Mouse (Mus musculus) myocyte (in vitro differentiated cells): ENCODE results near the gene Rps12-ps3.

Experiments used
- CEBPB ChIP-seq: IDR thresholded peaks from 2 replicates; pipeline ENCODE4 v1.6.1; 2011; ENCODE audit warnings: mild to moderate bottlenecking, moderate library complexity; ENCODE audit not compliant: poor library complexity, insufficient read depth, severe bottlenecking
- POLR2A ChIP-seq: IDR thresholded peaks from one replicate; pipeline ENCODE4 v1.6.1; 2011; ENCODE audit warnings: low read depth, mild to moderate bottlenecking, control low read depth, moderate library complexity; ENCODE audit not compliant: insufficient read length
- SRF ChIP-seq: IDR thresholded peaks from one replicate; pipeline ENCODE4 v1.6.1; 2011; ENCODE audit warnings: low read depth; ENCODE audit not compliant: control insufficient read depth, insufficient read length
- TCF12 ChIP-seq: IDR thresholded peaks from one replicate; pipeline ENCODE4 v1.6.1; 2011; ENCODE audit warnings: mild to moderate bottlenecking, control low read depth; ENCODE audit not compliant: poor library complexity, insufficient read depth, severe bottlenecking

- TF ChIP-seq POLR2A (no peak), SRF (no peak), TCF12 (no peak), CEBPB (no peak)
Measured at GRCm38 (mm10) chr19:59354906-59355305, 32.8 kb downstream of the Rps12-ps3 start.
